Mouse (Mus musculus) E14TG2a.4 (cell line): ENCODE measurements around the gene Shisa4.

Source experiments
- CTCF ChIP-seq: conservative IDR thresholded peaks from 2 replicates; pipeline ENCODE4 v1.5.1; 2014; ENCODE audit warnings: low read length
- NANOG ChIP-seq: IDR thresholded peaks from 2 replicates; pipeline ENCODE4 v1.6.1; 2014; ENCODE audit warnings: borderline replicate concordance, low read length, mixed read lengths
- POU5F1 ChIP-seq: IDR thresholded peaks from 2 replicates; pipeline ENCODE4 v1.6.1; 2014; ENCODE audit warnings: low read length, borderline replicate concordance

- TF ChIP-seq CTCF (no peak), NANOG (no peak), POU5F1 (no peak)
Observed at GRCm38 (mm10) chr1:135413996-135414395, 39.0 kb upstream of the Shisa4 start.
